Mouse (Mus musculus): ENCODE results near the gene Chchd6. TPM values are rescaled to one million over a fixed set of nuclear protein-coding genes. Genes with fewer than 3 reads are reported as not detected.

Gene Chchd6
- polyA plus RNA-seq, 1 experiment from 2014 or later: 91.2 TPM

DNA sequence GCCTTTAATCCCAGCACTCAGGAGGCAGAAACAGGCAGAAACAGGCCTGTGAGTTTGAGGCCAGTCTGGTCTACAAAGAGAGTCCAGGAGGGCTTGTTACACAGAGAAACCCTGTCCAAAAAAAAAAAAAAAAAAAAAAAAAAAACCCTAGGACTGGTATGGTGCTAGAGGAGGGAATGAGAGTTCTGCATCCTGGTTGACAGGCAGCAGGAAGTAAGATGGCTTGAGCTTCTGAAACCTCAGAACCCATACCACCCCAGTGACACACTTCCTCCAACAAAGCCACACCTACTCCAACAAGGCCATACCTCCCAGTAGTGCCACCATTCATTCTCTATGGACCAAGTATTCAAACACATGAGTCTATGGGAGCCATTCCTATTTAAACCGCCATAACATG lies 1.1 kb upstream of the Chchd6 start:
- Histone ChIP-seq H3K9me3 (ENCODE audit: control insufficient read depth, low read length) (peaks cover 2% of the 10 kb centered on the region; the same call in 1 of the 2 replicates), H3K36me3 (ENCODE audit: control insufficient read depth, insufficient read depth, low read length) (no peaks in the 10 kb centered on the region), H3K4me1 (replicated peaks; ENCODE audit: control insufficient read depth, insufficient read depth, low read length) (no peaks in the 10 kb centered on the region), H3K9ac (ENCODE audit: low read depth, low read length) (no peak overlapping the region), H3K4me3 (ENCODE audit: low read depth, low read length) (no peak overlapping the region), H3K27ac (ENCODE audit: low read depth, low read length) (no peak overlapping the region), H3K4me2 (replicated peaks; ENCODE audit: low read depth, low read length) (no peak overlapping the region), H3K27me3 (ENCODE audit: control insufficient read depth, insufficient read depth, low read length) (no peaks in the 10 kb centered on the region)
- ATAC-seq (ENCODE audit: low FRiP score) (no peak), DNase-seq (ENCODE audit: low spot score) (no peak)
- WGBS: 87% methylated on average over 1 of the region's 1 CpGs

DNA sequence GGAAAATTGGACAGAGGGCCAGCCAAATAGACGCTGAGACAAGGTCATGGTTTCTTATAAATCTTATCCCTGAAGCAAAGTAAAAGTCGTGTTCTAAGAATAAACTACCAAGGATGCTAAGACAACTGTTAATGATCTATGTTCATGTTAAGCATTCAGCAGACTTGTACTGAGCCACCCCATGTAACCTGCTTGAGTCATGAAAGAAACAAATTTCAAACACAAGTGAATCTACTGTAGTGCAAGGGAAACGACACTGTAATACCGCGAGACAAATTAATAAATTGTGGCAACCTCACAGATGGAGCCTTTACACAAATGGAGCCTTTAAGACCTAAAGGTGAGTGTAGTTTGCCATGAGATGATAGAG lies 310 bp upstream of the Chchd6 start:
- Histone ChIP-seq H3K27ac (ENCODE audit: low read depth, low read length) (no peak overlapping the region), H3K4me2 (replicated peaks; ENCODE audit: low read depth, low read length) (no peak overlapping the region), H3K9me3 (ENCODE audit: control insufficient read depth, low read length) (peaks cover 2% of the 10 kb centered on the region; the same call in 1 of the 2 replicates), H3K9ac (ENCODE audit: low read depth, low read length) (no peak overlapping the region), H3K4me3 (ENCODE audit: low read depth, low read length) (no peak overlapping the region), H3K4me1 (replicated peaks; ENCODE audit: control insufficient read depth, insufficient read depth, low read length) (no peaks in the 10 kb centered on the region), H3K36me3 (ENCODE audit: control insufficient read depth, insufficient read depth, low read length) (no peaks in the 10 kb centered on the region), H3K27me3 (ENCODE audit: control insufficient read depth, insufficient read depth, low read length) (no peaks in the 10 kb centered on the region)
- 30% methylated on average over 5 of the region's 5 CpGs for WGBS
- ATAC-seq (ENCODE audit: low FRiP score) (peak; percentile 67), DNase-seq (ENCODE audit: low spot score) (no peak)

DNA sequence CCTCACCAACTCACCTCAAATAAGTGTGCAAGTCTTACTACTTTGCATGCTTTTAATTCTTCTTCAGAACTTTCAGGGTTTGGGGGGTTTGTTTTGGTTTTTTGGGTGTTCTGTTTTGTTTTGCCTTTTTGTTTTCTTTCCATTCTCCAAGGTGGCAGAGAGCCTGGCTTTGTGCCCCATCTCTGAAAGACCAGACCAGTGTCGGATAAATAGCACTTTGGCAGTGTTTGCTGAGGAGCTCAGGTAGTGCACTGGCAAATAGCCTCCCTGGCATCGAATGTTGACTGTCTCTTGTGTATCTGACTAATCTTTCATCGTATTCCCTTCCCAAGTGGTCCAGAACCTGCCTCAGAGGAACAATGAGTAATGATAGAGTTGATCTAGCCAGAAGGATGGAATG lies 3.4 kb downstream of the Chchd6 start:
- ATAC-seq (ENCODE audit: low FRiP score) (no peak), DNase-seq (ENCODE audit: low spot score) (no peak)
- Histone ChIP-seq H3K4me1 (replicated peaks; ENCODE audit: control insufficient read depth, insufficient read depth, low read length) (no peaks in the 10 kb centered on the region), H3K27me3 (ENCODE audit: control insufficient read depth, insufficient read depth, low read length) (no peaks in the 10 kb centered on the region), H3K4me2 (replicated peaks; ENCODE audit: low read depth, low read length) (no peak overlapping the region), H3K27ac (ENCODE audit: low read depth, low read length) (no peak overlapping the region), H3K9me3 (ENCODE audit: control insufficient read depth, low read length) (no peaks in the 10 kb centered on the region), H3K4me3 (ENCODE audit: low read depth, low read length) (no peak overlapping the region), H3K36me3 (ENCODE audit: control insufficient read depth, insufficient read depth, low read length) (no peaks in the 10 kb centered on the region), H3K9ac (ENCODE audit: low read depth, low read length) (no peak overlapping the region)
- 94% methylated on average over 3 of the region's 3 CpGs for WGBS

DNA sequence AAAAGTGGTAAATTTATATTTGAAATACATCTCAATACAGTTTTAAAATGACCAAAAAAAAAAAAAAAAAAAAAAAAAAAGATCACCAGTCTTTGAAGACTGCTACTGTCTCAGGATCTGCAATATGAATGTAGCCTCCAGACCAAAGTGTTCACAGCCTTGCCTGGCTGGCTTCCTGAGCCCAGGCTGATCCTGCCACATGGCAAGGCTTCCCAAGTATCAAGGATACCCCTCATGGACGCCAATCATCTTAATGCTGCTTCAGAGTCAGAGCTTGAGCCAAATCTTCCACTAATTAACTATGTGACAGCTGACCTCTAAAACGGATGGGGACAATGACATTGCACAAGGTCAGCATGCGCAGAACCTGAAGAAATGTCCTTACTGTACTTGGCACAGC lies 3.9 kb downstream of the Chchd6 start:
- no peaks in the 10 kb centered on the region for H3K36me3 ChIP-seq (ENCODE audit: control insufficient read depth, insufficient read depth, low read length)
- WGBS: 82% methylated on average over 3 of the region's 3 CpGs
- H3K4me1 ChIP-seq (replicated peaks; ENCODE audit: control insufficient read depth, insufficient read depth, low read length): no peaks in the 10 kb centered on the region
- no peak overlapping the region for H3K4me3 ChIP-seq (ENCODE audit: low read depth, low read length)
- ATAC-seq (ENCODE audit: low FRiP score): no peak
- no peak overlapping the region for H3K9ac ChIP-seq (ENCODE audit: low read depth, low read length)
- no peak for DNase-seq (ENCODE audit: low spot score)
- H3K27ac ChIP-seq (ENCODE audit: low read depth, low read length): no peak overlapping the region
- no peaks in the 10 kb centered on the region for H3K27me3 ChIP-seq (ENCODE audit: control insufficient read depth, insufficient read depth, low read length)
- H3K4me2 ChIP-seq (replicated peaks; ENCODE audit: low read depth, low read length): no peak overlapping the region
- no peaks in the 10 kb centered on the region for H3K9me3 ChIP-seq (ENCODE audit: control insufficient read depth, low read length)

DNA sequence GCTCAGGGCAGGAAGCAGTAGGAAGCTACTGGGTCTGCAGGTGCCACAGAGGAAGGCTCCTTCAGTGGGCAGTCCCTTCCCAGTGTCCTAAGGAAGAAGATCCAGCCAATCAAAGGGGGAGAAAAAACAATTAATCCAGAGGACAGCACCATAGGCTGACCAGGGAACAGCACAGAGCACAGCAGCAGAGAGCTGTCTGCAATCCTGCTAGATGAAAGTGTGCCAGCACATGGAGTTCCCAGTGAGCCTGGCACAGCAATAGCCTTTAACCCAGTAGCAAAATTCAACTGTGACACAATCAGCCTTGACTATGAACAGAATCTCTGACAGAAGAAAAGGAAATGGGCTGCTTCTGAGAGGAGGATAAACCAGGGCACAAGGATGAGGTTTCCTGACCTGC lies 9.8 kb downstream of the Chchd6 start:
- no peaks in the 10 kb centered on the region for H3K36me3 ChIP-seq (ENCODE audit: control insufficient read depth, insufficient read depth, low read length)
- no peak overlapping the region for H3K9ac ChIP-seq (ENCODE audit: low read depth, low read length)
- H3K4me2 ChIP-seq (replicated peaks; ENCODE audit: low read depth, low read length): no peak overlapping the region
- no peaks in the 10 kb centered on the region for H3K4me1 ChIP-seq (replicated peaks; ENCODE audit: control insufficient read depth, insufficient read depth, low read length)
- H3K9me3 ChIP-seq (ENCODE audit: control insufficient read depth, low read length): no peaks in the 10 kb centered on the region
- DNase-seq (ENCODE audit: low spot score) (no peak), ATAC-seq (ENCODE audit: low FRiP score) (no peak)
- H3K27ac ChIP-seq (ENCODE audit: low read depth, low read length): no peak overlapping the region
- H3K4me3 ChIP-seq (ENCODE audit: low read depth, low read length): no peak overlapping the region
- no peaks in the 10 kb centered on the region for H3K27me3 ChIP-seq (ENCODE audit: control insufficient read depth, insufficient read depth, low read length)

DNA sequence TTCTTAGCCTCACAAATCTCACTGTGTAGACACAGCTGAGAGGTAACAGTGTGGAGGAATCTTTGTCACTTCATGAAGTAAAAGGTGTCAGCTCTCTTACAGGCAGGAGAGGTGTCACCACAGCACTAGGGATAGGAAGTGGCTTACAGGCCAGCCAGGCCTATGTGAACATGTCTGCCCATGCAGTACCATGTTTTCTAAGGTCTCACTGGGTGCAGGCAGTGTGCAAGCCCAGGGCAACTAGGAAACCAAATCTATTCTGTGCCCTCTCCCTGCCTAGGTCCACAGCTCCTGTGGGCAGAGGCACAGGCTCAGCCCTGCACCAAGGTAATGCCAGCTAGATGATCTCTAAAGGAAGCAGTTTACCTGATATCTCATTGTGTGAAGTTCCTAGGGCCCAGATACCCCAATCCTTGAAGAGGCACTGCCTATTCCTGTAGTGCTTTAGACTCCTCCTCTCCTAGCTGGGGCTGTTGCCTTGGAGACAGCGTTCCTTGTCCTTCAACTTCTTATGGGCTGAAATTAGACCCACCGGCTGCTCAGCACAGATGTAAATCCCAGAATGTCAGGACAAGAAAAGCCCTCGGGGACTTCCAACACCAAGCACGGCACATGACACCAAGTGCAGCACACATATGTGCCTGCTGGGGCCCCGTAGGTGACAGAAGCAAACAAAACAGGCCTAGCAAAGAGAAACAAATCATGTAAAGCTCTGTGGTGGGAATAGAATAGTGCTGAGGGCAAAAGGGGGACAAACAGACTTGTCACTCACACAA lies 10.6 kb downstream of the Chchd6 start:
- Histone ChIP-seq H3K4me1 (replicated peaks; ENCODE audit: control insufficient read depth, insufficient read depth, low read length) (no peaks in the 10 kb centered on the region), H3K27me3 (ENCODE audit: control insufficient read depth, insufficient read depth, low read length) (no peaks in the 10 kb centered on the region), H3K4me2 (replicated peaks; ENCODE audit: low read depth, low read length) (no peak overlapping the region), H3K36me3 (ENCODE audit: control insufficient read depth, insufficient read depth, low read length) (no peaks in the 10 kb centered on the region), H3K4me3 (ENCODE audit: low read depth, low read length) (no peak overlapping the region), H3K9ac (ENCODE audit: low read depth, low read length) (no peak overlapping the region), H3K27ac (ENCODE audit: low read depth, low read length) (0 out of 2 replicates have a peak overlapping the region, but pooled peaks have one; percentile 10), H3K9me3 (ENCODE audit: control insufficient read depth, low read length) (no peaks in the 10 kb centered on the region)
- ATAC-seq (ENCODE audit: low FRiP score) (peak; percentile 49; the same call in 1 of the 2 replicates), DNase-seq (ENCODE audit: low spot score) (peak; percentile 51)
- WGBS: 34% methylated on average over 5 of the region's 5 CpGs

DNA sequence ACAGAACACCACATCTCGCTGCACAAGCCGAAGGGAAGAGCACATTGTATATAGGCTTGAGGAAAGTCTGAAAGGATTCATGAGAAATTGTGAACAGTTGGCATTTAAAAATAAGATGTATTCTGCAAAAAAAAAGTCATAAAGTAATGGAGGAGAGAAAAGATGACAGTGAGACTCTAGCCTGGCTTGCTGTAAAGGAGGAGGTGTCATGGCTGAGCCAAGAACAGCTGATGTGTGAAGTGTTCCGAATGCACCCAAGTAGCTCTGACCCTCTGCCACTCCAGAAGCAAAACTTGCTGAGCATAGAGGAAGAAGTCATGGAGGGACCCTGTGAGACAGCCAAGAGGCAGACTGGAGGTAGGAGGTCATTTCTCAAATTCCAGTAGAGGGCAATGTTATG lies 12.3 kb downstream of the Chchd6 start:
- Histone ChIP-seq H3K4me2 (replicated peaks; ENCODE audit: low read depth, low read length) (no peak overlapping the region), H3K4me1 (replicated peaks; ENCODE audit: control insufficient read depth, insufficient read depth, low read length) (no peaks in the 10 kb centered on the region), H3K9me3 (ENCODE audit: control insufficient read depth, low read length) (no peaks in the 10 kb centered on the region), H3K27ac (ENCODE audit: low read depth, low read length) (no peak overlapping the region), H3K27me3 (ENCODE audit: control insufficient read depth, insufficient read depth, low read length) (no peaks in the 10 kb centered on the region), H3K4me3 (ENCODE audit: low read depth, low read length) (no peak overlapping the region), H3K9ac (ENCODE audit: low read depth, low read length) (no peak overlapping the region), H3K36me3 (ENCODE audit: control insufficient read depth, insufficient read depth, low read length) (no peaks in the 10 kb centered on the region)
- DNase-seq (ENCODE audit: low spot score) (no peak), ATAC-seq (ENCODE audit: low FRiP score) (no peak)
- 91% methylated on average over 3 of the region's 3 CpGs for WGBS

DNA sequence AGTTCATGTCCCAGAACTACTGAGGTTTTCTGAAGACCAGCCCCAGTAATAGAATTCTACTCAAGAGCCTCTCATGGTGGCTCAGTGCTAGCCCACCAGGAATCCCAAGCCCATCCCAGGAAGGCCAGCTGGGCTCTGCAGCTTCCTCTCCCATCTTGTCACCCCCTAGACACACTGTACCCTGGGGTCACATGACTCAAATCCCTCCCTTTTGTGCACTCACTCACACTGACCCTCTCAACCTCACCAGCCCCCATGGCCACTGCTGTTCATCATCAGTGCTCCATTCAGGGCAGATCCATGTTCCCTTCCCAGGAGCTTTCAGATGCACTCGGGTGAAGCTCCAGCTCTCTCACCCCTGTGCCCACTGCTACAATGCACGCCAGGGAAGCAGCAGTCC lies 20.8 kb downstream of the Chchd6 start:
- Histone ChIP-seq H3K36me3 (ENCODE audit: control insufficient read depth, insufficient read depth, low read length) (no peaks in the 10 kb centered on the region), H3K4me1 (replicated peaks; ENCODE audit: control insufficient read depth, insufficient read depth, low read length) (no peaks in the 10 kb centered on the region), H3K27me3 (ENCODE audit: control insufficient read depth, insufficient read depth, low read length) (no peaks in the 10 kb centered on the region), H3K4me3 (ENCODE audit: low read depth, low read length) (no peak overlapping the region), H3K4me2 (replicated peaks; ENCODE audit: low read depth, low read length) (no peak overlapping the region), H3K9ac (ENCODE audit: low read depth, low read length) (no peak overlapping the region), H3K9me3 (ENCODE audit: control insufficient read depth, low read length) (no peaks in the 10 kb centered on the region), H3K27ac (ENCODE audit: low read depth, low read length) (no peak overlapping the region)
- ATAC-seq (ENCODE audit: low FRiP score) (no peak), DNase-seq (ENCODE audit: low spot score) (no peak)
- WGBS: 61% methylated on average over 2 of the region's 2 CpGs

DNA sequence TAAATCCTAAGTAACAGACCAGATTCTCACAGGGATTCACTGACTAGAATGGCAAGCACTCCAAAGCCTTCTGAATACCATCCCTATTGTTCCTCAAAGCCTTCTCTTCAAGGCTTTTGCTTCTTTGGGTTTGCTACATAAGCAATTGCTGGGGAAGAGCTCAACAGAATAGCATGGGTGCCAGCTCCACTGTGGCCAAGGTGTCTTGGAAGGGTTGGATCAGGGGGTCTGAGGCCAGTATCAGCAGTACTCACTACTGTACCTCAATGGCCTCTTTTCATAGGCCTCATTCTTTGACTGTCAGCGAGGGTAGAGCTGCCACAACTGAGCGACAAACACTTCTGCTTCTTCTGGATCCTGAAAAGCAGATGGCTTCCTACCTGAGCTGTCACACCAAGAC lies 21.7 kb downstream of the Chchd6 start:
- Histone ChIP-seq H3K4me1 (replicated peaks; ENCODE audit: control insufficient read depth, insufficient read depth, low read length) (no peaks in the 10 kb centered on the region), H3K4me3 (ENCODE audit: low read depth, low read length) (no peak overlapping the region), H3K36me3 (ENCODE audit: control insufficient read depth, insufficient read depth, low read length) (no peaks in the 10 kb centered on the region), H3K9ac (ENCODE audit: low read depth, low read length) (no peak overlapping the region), H3K27ac (ENCODE audit: low read depth, low read length) (no peak overlapping the region), H3K27me3 (ENCODE audit: control insufficient read depth, insufficient read depth, low read length) (no peaks in the 10 kb centered on the region), H3K4me2 (replicated peaks; ENCODE audit: low read depth, low read length) (no peak overlapping the region), H3K9me3 (ENCODE audit: control insufficient read depth, low read length) (no peaks in the 10 kb centered on the region)
- 84% methylated on average over 2 of the region's 2 CpGs for WGBS
- DNase-seq (ENCODE audit: low spot score) (no peak), ATAC-seq (ENCODE audit: low FRiP score) (no peak)
